Comparison of ENCODE assay signal across 8 mouse cellular contexts in genomic region chr19:6056696-6057095, GRCm38 (mm10). TPM values are rescaled to one million over a fixed set of nuclear protein-coding genes. Genes with fewer than 3 reads are reported as not detected.
A peak's percentile ranks its signal among the peaks of the same experiment; 100 is the strongest.
DNase-seq lines count a peak whose midpoint lies in the region; ATAC-seq and TF ChIP-seq lines count a peak whose summit lies in the region.

No protein-coding gene starts in this region.

- H3K4me1 ChIP-seq in CH12.LX (ENCODE audit: control insufficient read depth in 1 of 2, insufficient read depth in 2 of 2) = peaks cover 13 to 59% of the 10 kb centered on the region in 2 experiments; a peak in 3 of 4 replicates
- peaks cover 26% of the 10 kb centered on the region for H3K4me1 ChIP-seq in forebrain, embryonic 12.5 days
- H3K4me1 ChIP-seq in liver, embryonic 12.5 days = peaks cover 54% of the 10 kb centered on the region

- peaks cover 63% of the 10 kb centered on the region for H3K79me2 ChIP-seq in CH12.LX (replicated peaks; ENCODE audit: control insufficient read depth, extremely low read depth, insufficient read depth, poor library complexity, severe bottlenecking)

- no peak for TF ChIP-seq EP300 in CH12.LX (IDR thresholded peaks at IDR 0.05; ENCODE audit: low read length)

- no peak for DNase-seq in gastrocnemius, adult 2 months
- DNase-seq in gastrocnemius, adult 18-20 months (ENCODE audit: low spot score) = no peak
- DNase-seq in CH12.LX (ENCODE audit: extremely low read depth) = no peak
- DNase-seq in left cerebral cortex, postnatal 4 days = no peak
- no peak for DNase-seq in left cerebral cortex, adult 18-20 months (ENCODE audit: low spot score in 2 of 2)

- dilution Hi-C loops in CH12.LX (cut with MboI; ENCODE audit: extremely low pct_ligation_motif_present, extremely low pct_unique_long_range_greater_than_20kb, low sequenced_read_pairs) = no loop called here

- peaks cover 54 to 61% of the 10 kb centered on the region in 2 experiments for H3K36me3 ChIP-seq in CH12.LX (replicated peaks in 1 of 2; ENCODE audit: control insufficient read depth in 1 of 2, insufficient read depth in 1 of 2, low read length in 1 of 2)
- H3K36me3 ChIP-seq in forebrain, embryonic 12.5 days (replicated peaks) = peaks cover 58% of the 10 kb centered on the region
- peaks cover 72% of the 10 kb centered on the region for H3K36me3 ChIP-seq in liver, embryonic 12.5 days

- no peak for TF ChIP-seq CTCF in gastrocnemius, adult 2 months (IDR thresholded peaks at IDR 0.05)
- TF ChIP-seq CTCF in CH12.LX (conservative IDR thresholded peaks at IDR 0.05 in 1 of 2, IDR thresholded peaks at IDR 0.05 in 1 of 2; ENCODE audit: low read depth in 2 of 2, low read length in 2 of 2) = no peak

- TF ChIP-seq RAD21 in CH12.LX (IDR thresholded peaks at IDR 0.05; ENCODE audit: low read depth, low read length) = no peak

- peak overlapping the region; percentile 74 for H3K4me3 ChIP-seq in gastrocnemius, adult 2 months
- peak overlapping the region; percentile 70 to 99 (median 97) for H3K4me3 ChIP-seq in CH12.LX (replicated peaks in 1 of 3; ENCODE audit: low read depth in 2 of 3, low read length in 2 of 3, poor library complexity in 1 of 3)
- peak overlapping the region; percentile 86 for H3K4me3 ChIP-seq in forebrain, embryonic 12.5 days (replicated peaks)
- peak overlapping the region; percentile 95 for H3K4me3 ChIP-seq in liver, embryonic 12.5 days

- TF ChIP-seq POLR2A in CH12.LX (IDR thresholded peaks at IDR 0.05; ENCODE audit: low read depth, low read length) = no peak

- peak overlapping the region; percentile 80 for H3K4me2 ChIP-seq in CH12.LX (ENCODE audit: insufficient read depth, low read depth, poor library complexity, severe bottlenecking)
- peak overlapping the region; percentile 84 for H3K4me2 ChIP-seq in forebrain, embryonic 12.5 days
- H3K4me2 ChIP-seq in liver, embryonic 12.5 days = peak overlapping the region; percentile 86

- ATAC-seq in forebrain, embryonic 12.5 days (ENCODE audit: low FRiP score) = no peak
- no peak for ATAC-seq in liver, embryonic 12.5 days
- ATAC-seq in frontal cortex, adult (ENCODE audit: low TSS enrichment) = no peak

- intact Hi-C loops in gastrocnemius, adult 2 months (cut with DNase I) = loop anchor here (1.0 kb wide), 1 partner anchor 28 kb away; the partner anchor contains the start of genes Cdca5 and Zfpl1
- intact Hi-C loops in left cerebral cortex, postnatal 4 days (cut with DNase I) = no loop called here

- H3K9me3 ChIP-seq in CH12.LX (replicated peaks; ENCODE audit: low read length) = no peaks in the 10 kb centered on the region
- no peaks in the 10 kb centered on the region for H3K9me3 ChIP-seq in forebrain, embryonic 12.5 days
- H3K9me3 ChIP-seq in liver, embryonic 12.5 days (replicated peaks) = no peaks in the 10 kb centered on the region

- no peak overlapping the region for H3K27ac ChIP-seq in gastrocnemius, adult 2 months
- no peak overlapping the region for H3K27ac ChIP-seq in CH12.LX (ENCODE audit: insufficient read depth, low read depth)
- H3K27ac ChIP-seq in forebrain, embryonic 12.5 days = no peak overlapping the region
- H3K27ac ChIP-seq in liver, embryonic 12.5 days = peak overlapping the region; percentile 86; the same call in 1 of the 2 replicates

- H3K27me3 ChIP-seq in CH12.LX (replicated peaks) = no peaks in the 10 kb centered on the region
- H3K27me3 ChIP-seq in forebrain, embryonic 12.5 days = no peaks in the 10 kb centered on the region
- H3K27me3 ChIP-seq in liver, embryonic 12.5 days (replicated peaks) = no peaks in the 10 kb centered on the region

- in situ Hi-C loops in CH12.LX (cut with MboI; ENCODE audit: low pct_ligation_motif_present, low pct_unique_long_range_greater_than_20kb, low sequenced_read_pairs) = no loop called here

- WGBS in forebrain, embryonic 12.5 days = 56% methylated on average over 4 of the region's 4 CpGs
- 55% methylated on average over 4 of the region's 4 CpGs for WGBS in liver, embryonic 12.5 days (ENCODE audit: insufficient replicate concordance)

- peak overlapping the region; percentile 58 for H3K9ac ChIP-seq in CH12.LX (ENCODE audit: insufficient read depth, low read depth)
- peak overlapping the region; percentile 81 for H3K9ac ChIP-seq in forebrain, embryonic 12.5 days
- H3K9ac ChIP-seq in liver, embryonic 12.5 days = peak overlapping the region; percentile 94

TF ChIP-seq in CH12.LX, 34 proteins besides CTCF, POLR2A, EP300 and RAD21:
- TF ChIP-seq KAT2A (IDR thresholded peaks at IDR 0.05; ENCODE audit: insufficient replicate concordance, low read length) = no peak
- no peak for TF ChIP-seq MYC (IDR thresholded peaks at IDR 0.05; ENCODE audit: low read depth, low read length)
- no peak for TF ChIP-seq SMC3 (IDR thresholded peaks at IDR 0.05; ENCODE audit: low read depth, low read length)
- no peak for TF ChIP-seq NELFE (IDR thresholded peaks at IDR 0.05; ENCODE audit: low read depth, low read length)
- no peak for TF ChIP-seq USF1 (IDR thresholded peaks at IDR 0.05; ENCODE audit: low read depth, low read length)
- TF ChIP-seq ELF1 (IDR thresholded peaks at IDR 0.05; ENCODE audit: low read depth, low read length) = no peak
- no peak for TF ChIP-seq NRF1 (IDR thresholded peaks at IDR 0.05; ENCODE audit: low read depth, low read length)
- TF ChIP-seq CHD2 (IDR thresholded peaks at IDR 0.05; ENCODE audit: low read length) = no peak
- TF ChIP-seq TBP (conservative IDR thresholded peaks at IDR 0.05; ENCODE audit: low read depth, low read length) = no peak
- TF ChIP-seq E2F4 (IDR thresholded peaks at IDR 0.05; ENCODE audit: insufficient replicate concordance, low read depth, low read length) = no peak
- TF ChIP-seq TCF12 (IDR thresholded peaks at IDR 0.05; ENCODE audit: low read depth, low read length) = no peak
- TF ChIP-seq MXI1 (IDR thresholded peaks at IDR 0.05; ENCODE audit: low read depth, low read length) = no peak

RNA-seq across cellular contexts. Expression of gene Mrpl49, which starts 0.9 kb away (rescaled TPM):
- total RNA-seq in gastrocnemius, adult 2 months (2021) = 10 to 100 TPM; 24.6 to 30.9 TPM
- 10 to 100 TPM; 27.5 to 29.3 TPM for total RNA-seq in gastrocnemius, adult 18-20 months (2021)
- 37.4 and 49.8 TPM in 2 replicates for total RNA-seq in CH12.LX (2012; rRNA removed)
- total RNA-seq in CH12.LX (2014; rRNA removed) = 59.0 and 60.9 TPM in 2 replicates
- polyA plus RNA-seq in CH12.LX (2012; ENCODE audit: insufficient read length, low read depth) = 55.6 and 66.6 TPM in 2 replicates
- 74.7 and 76.7 TPM in 2 replicates for polyA plus RNA-seq in forebrain, embryonic 12.5 days (2016; fragmentation: Nextera tagmentation; extraction: Ambion mirVana)
- polyA plus RNA-seq in liver, embryonic 12.5 days (2016; fragmentation: Nextera tagmentation; extraction: Ambion mirVana) = 58.0 and 62.7 TPM in 2 replicates
- 10 to 100 TPM; 41.2 to 41.4 TPM for total RNA-seq in left cerebral cortex, postnatal 4 days (2021)
- 10 to 100 TPM; 42.5 to 51.3 TPM for total RNA-seq in left cerebral cortex, adult 18-20 months (2021)

RNA-seq across cellular contexts. Expression of gene Fau, which starts 0.9 kb away (rescaled TPM):
- total RNA-seq in gastrocnemius, adult 2 months (2021) = 100 to 1,000 TPM; 410 to 473 TPM
- total RNA-seq in gastrocnemius, adult 18-20 months (2021) = 100 to 1,000 TPM; 425 to 500 TPM
- total RNA-seq in CH12.LX (2012; rRNA removed) = 2,266 and 2,403 TPM in 2 replicates
- 1,142 and 1,239 TPM in 2 replicates for total RNA-seq in CH12.LX (2014; rRNA removed)
- 2,522 and 2,776 TPM in 2 replicates for polyA plus RNA-seq in CH12.LX (2012; ENCODE audit: insufficient read length, low read depth)
- polyA plus RNA-seq in forebrain, embryonic 12.5 days (2016; fragmentation: Nextera tagmentation; extraction: Ambion mirVana) = 652 and 668 TPM in 2 replicates
- polyA plus RNA-seq in liver, embryonic 12.5 days (2016; fragmentation: Nextera tagmentation; extraction: Ambion mirVana) = 699 and 700 TPM in 2 replicates
- 100 to 1,000 TPM; 874 to 875 TPM for total RNA-seq in left cerebral cortex, postnatal 4 days (2021)
- 100 to 1,000 TPM; 717 to 762 TPM for total RNA-seq in left cerebral cortex, adult 18-20 months (2021)

RNA-seq across cellular contexts. Expression of gene Znhit2, which starts 4.3 kb away (rescaled TPM):
- total RNA-seq in gastrocnemius, adult 2 months (2021) = 1 to 10 TPM; 8.3 to 8.5 TPM
- total RNA-seq in gastrocnemius, adult 18-20 months (2021) = 10 to 100 TPM in 1 of 2 experiments, 1 to 10 TPM in 1; 9.5 to 10.2 TPM
- total RNA-seq in CH12.LX (2012; rRNA removed) (29.2 and 32.7 TPM in 2 replicates), CH12.LX (2014; rRNA removed) (20.9 and 22.6 TPM in 2 replicates)
- polyA plus RNA-seq in CH12.LX (2012; ENCODE audit: insufficient read length, low read depth) = 20.1 and 20.5 TPM in 2 replicates
- 30.8 and 35.4 TPM in 2 replicates for polyA plus RNA-seq in forebrain, embryonic 12.5 days (2016; fragmentation: Nextera tagmentation; extraction: Ambion mirVana)
- polyA plus RNA-seq in liver, embryonic 12.5 days (2016; fragmentation: Nextera tagmentation; extraction: Ambion mirVana) = 31.1 and 31.8 TPM in 2 replicates
- 10 to 100 TPM; 25.1 to 27.5 TPM for total RNA-seq in left cerebral cortex, postnatal 4 days (2021)
- 10 to 100 TPM; 32.2 to 35.0 TPM for total RNA-seq in left cerebral cortex, adult 18-20 months (2021)

RNA-seq across cellular contexts. Expression of gene Syvn1, which starts 10.3 kb away (rescaled TPM):
- total RNA-seq in gastrocnemius, adult 2 months (2021) = 10 to 100 TPM; 17.1 to 20.6 TPM
- total RNA-seq in gastrocnemius, adult 18-20 months (2021) = 10 to 100 TPM; 18.4 to 20.5 TPM
- 26.8 and 32.0 TPM in 2 replicates for total RNA-seq in CH12.LX (2012; rRNA removed)
- 13.5 and 16.5 TPM in 2 replicates for total RNA-seq in CH12.LX (2014; rRNA removed)
- polyA plus RNA-seq in CH12.LX (2012; ENCODE audit: insufficient read length, low read depth) = 82.5 and 106 TPM in 2 replicates
- 26.4 and 31.3 TPM in 2 replicates for polyA plus RNA-seq in forebrain, embryonic 12.5 days (2016; fragmentation: Nextera tagmentation; extraction: Ambion mirVana)
- 17.4 and 19.4 TPM in 2 replicates for polyA plus RNA-seq in liver, embryonic 12.5 days (2016; fragmentation: Nextera tagmentation; extraction: Ambion mirVana)
- total RNA-seq in left cerebral cortex, postnatal 4 days (2021) = 10 to 100 TPM; 38.6 to 39.4 TPM
- total RNA-seq in left cerebral cortex, adult 18-20 months (2021) = 10 to 100 TPM; 41.3 to 41.6 TPM

RNA-seq across cellular contexts. Expression of gene Tm7sf2, which starts 11.5 kb away (rescaled TPM):
- total RNA-seq in gastrocnemius, adult 2 months (2021) = 1 to 10 TPM; 4.6 TPM
- total RNA-seq in gastrocnemius, adult 18-20 months (2021) = 1 to 10 TPM; 5.9 to 6.2 TPM
- total RNA-seq in CH12.LX (2012; rRNA removed) (8.7 and 10.8 TPM in 2 replicates), CH12.LX (2014; rRNA removed) (8.8 and 11.7 TPM in 2 replicates)
- 7.9 and 15.1 TPM in 2 replicates for polyA plus RNA-seq in CH12.LX (2012; ENCODE audit: insufficient read length, low read depth)
- 31.7 and 32.8 TPM in 2 replicates for polyA plus RNA-seq in forebrain, embryonic 12.5 days (2016; fragmentation: Nextera tagmentation; extraction: Ambion mirVana)
- polyA plus RNA-seq in liver, embryonic 12.5 days (2016; fragmentation: Nextera tagmentation; extraction: Ambion mirVana) = 30.0 and 31.4 TPM in 2 replicates
- total RNA-seq in left cerebral cortex, postnatal 4 days (2021) = 10 to 100 TPM; 69.0 to 71.2 TPM
- 10 to 100 TPM; 25.1 to 25.2 TPM for total RNA-seq in left cerebral cortex, adult 18-20 months (2021)
